Mouse (Mus musculus): Measurements from ENCODE around the gene Ush1g. TPM values are rescaled to one million over a fixed set of nuclear protein-coding genes. Genes with fewer than 3 reads are reported as not detected.

Gene Ush1g
- polyA plus RNA-seq, 1 experiment, result 0.16 TPM

GRCm38 (mm10) chr11:115314249-115314648 is 7.6 kb downstream of the Ush1g start:
- no peak overlapping the region for H3K4me3 ChIP-seq
- no peak overlapping the region for H3ac ChIP-seq (ENCODE audit: control insufficient read depth, insufficient read length)
- no peak for TF ChIP-seq MYOG (IDR thresholded peaks at IDR 0.05; ENCODE audit: control insufficient read depth in 1 of 3, insufficient read depth in 1 of 3, insufficient read length in 2 of 3, low read depth in 2 of 3)
- TF ChIP-seq TCF12 (IDR thresholded peaks at IDR 0.05; ENCODE audit: insufficient read depth, poor library complexity, severe bottlenecking), result no peak
- TF ChIP-seq POLR2AphosphoS2 (IDR thresholded peaks at IDR 0.05; ENCODE audit: insufficient read length, low read depth), result no peak
- no peak for TF ChIP-seq TCF3 (IDR thresholded peaks at IDR 0.05; ENCODE audit: insufficient read length, low read depth)
- no peak for TF ChIP-seq MAX (IDR thresholded peaks at IDR 0.05; ENCODE audit: low read depth)
- 0 out of 2 replicates have a peak, but pooled peaks have one; percentile 29 for TF ChIP-seq CEBPB (IDR thresholded peaks at IDR 0.05; ENCODE audit: insufficient read depth, poor library complexity, severe bottlenecking)
- H3K4me2 ChIP-seq (ENCODE audit: low read depth), result no peak overlapping the region
- H3K36me3 ChIP-seq (ENCODE audit: control insufficient read depth, insufficient read depth), result no peaks in the 10 kb centered on the region
- peaks cover 41% of the 10 kb centered on the region for H3K27me3 ChIP-seq (ENCODE audit: control insufficient read depth, insufficient read depth, insufficient read length)
- H3K79me2 ChIP-seq (ENCODE audit: control insufficient read depth, insufficient read depth), result no peaks in the 10 kb centered on the region

- no peaks in the 10 kb centered on the region for H3K79me2 ChIP-seq (ENCODE audit: control insufficient read depth, insufficient read depth)
- H3K27me3 ChIP-seq (ENCODE audit: control insufficient read depth, insufficient read depth, insufficient read length), result no peaks in the 10 kb centered on the region
- no peaks in the 10 kb centered on the region for H3K36me3 ChIP-seq (ENCODE audit: control insufficient read depth, insufficient read depth)
- no peak overlapping the region for H3K4me2 ChIP-seq (ENCODE audit: low read depth)
- no peak overlapping the region for H3K4me3 ChIP-seq
- H3ac ChIP-seq (ENCODE audit: control insufficient read depth, insufficient read length), result no peak overlapping the region
- TF ChIP-seq POLR2AphosphoS2 (IDR thresholded peaks at IDR 0.05; ENCODE audit: insufficient read length, low read depth) (no peak), CEBPB (IDR thresholded peaks at IDR 0.05; ENCODE audit: insufficient read depth, poor library complexity, severe bottlenecking) (no peak), MYOD1 (IDR thresholded peaks at IDR 0.05; ENCODE audit: control insufficient read depth in 1 of 3, insufficient read length in 2 of 3, low read depth in 2 of 3) (peak; percentile 14 to 69 (median 68)), TCF12 (IDR thresholded peaks at IDR 0.05; ENCODE audit: insufficient read depth, poor library complexity, severe bottlenecking) (no peak), E2F4 (IDR thresholded peaks at IDR 0.05; ENCODE audit: insufficient read depth) (no peak)
Measured at GRCm38 (mm10) chr11:115308781-115309180, 13.1 kb downstream of the Ush1g start.

- H3K79me2 ChIP-seq (ENCODE audit: control insufficient read depth, insufficient read depth), result no peaks in the 10 kb centered on the region
- H3K36me3 ChIP-seq (ENCODE audit: control insufficient read depth, insufficient read depth), result no peaks in the 10 kb centered on the region
- no peak within 1 kb of the TSS for H3K4me3 ChIP-seq
- TF ChIP-seq SRF (IDR thresholded peaks at IDR 0.05; ENCODE audit: control insufficient read depth, insufficient read length, low read depth), result no peak
- no peak for TF ChIP-seq POLR2A (IDR thresholded peaks at IDR 0.05; ENCODE audit: insufficient read length, low read depth)
- no peak for TF ChIP-seq USF1 (IDR thresholded peaks at IDR 0.05; ENCODE audit: low read depth)
- no peak for TF ChIP-seq TCF3 (IDR thresholded peaks at IDR 0.05; ENCODE audit: insufficient read length, low read depth)
- TF ChIP-seq REST (IDR thresholded peaks at IDR 0.05; ENCODE audit: insufficient read depth, insufficient read length), result no peak
- TF ChIP-seq CEBPB (IDR thresholded peaks at IDR 0.05; ENCODE audit: insufficient read depth, poor library complexity, severe bottlenecking), result no peak
- TF ChIP-seq MYOG (IDR thresholded peaks at IDR 0.05; ENCODE audit: control insufficient read depth in 1 of 3, insufficient read depth in 1 of 3, insufficient read length in 2 of 3, low read depth in 2 of 3), result no peak
- no peak for TF ChIP-seq E2F4 (IDR thresholded peaks at IDR 0.05; ENCODE audit: insufficient read depth)
- TF ChIP-seq TCF12 (IDR thresholded peaks at IDR 0.05; ENCODE audit: insufficient read depth, poor library complexity, severe bottlenecking), result no peak
- no peak for TF ChIP-seq MAX (IDR thresholded peaks at IDR 0.05; ENCODE audit: low read depth)
- no peak for TF ChIP-seq MYOD1 (IDR thresholded peaks at IDR 0.05; ENCODE audit: control insufficient read depth in 1 of 3, insufficient read length in 2 of 3, low read depth in 2 of 3)
- TF ChIP-seq POLR2AphosphoS2 (IDR thresholded peaks at IDR 0.05; ENCODE audit: insufficient read length, low read depth), result no peak
- H3ac ChIP-seq (ENCODE audit: control insufficient read depth, insufficient read length), result no peak within 1 kb of the TSS
- no peaks in the 10 kb centered on the region for H3K27me3 ChIP-seq (ENCODE audit: control insufficient read depth, insufficient read depth, insufficient read length)
- no peak within 1 kb of the TSS for H3K4me2 ChIP-seq (ENCODE audit: low read depth)
Measured at GRCm38 (mm10) chr11:115306863-115307262, 15.0 kb downstream of the Ush1g start, which contains the start of gene Otop2. TSS of gene Otop2 (plus strand) at chr11:115307163.

- Histone ChIP-seq H3ac (ENCODE audit: control insufficient read depth, insufficient read length) (no peak overlapping the region), H3K36me3 (ENCODE audit: control insufficient read depth, insufficient read depth) (no peaks in the 10 kb centered on the region), H3K27me3 (ENCODE audit: control insufficient read depth, insufficient read depth, insufficient read length) (no peaks in the 10 kb centered on the region), H3K4me3 (no peak overlapping the region), H3K4me2 (ENCODE audit: low read depth) (no peak overlapping the region), H3K79me2 (ENCODE audit: control insufficient read depth, insufficient read depth) (no peaks in the 10 kb centered on the region)
- TF ChIP-seq TCF3 (IDR thresholded peaks at IDR 0.05; ENCODE audit: insufficient read length, low read depth) (no peak), CEBPB (IDR thresholded peaks at IDR 0.05; ENCODE audit: insufficient read depth, poor library complexity, severe bottlenecking) (peak; percentile 11; the same call in 1 of the 2 replicates)
Measured at GRCm38 (mm10) chr11:115303167-115303566, 18.7 kb downstream of the Ush1g start.

GRCm38 (mm10) chr11:115301351-115301750 is 20.5 kb downstream of the Ush1g start:
- no peak overlapping the region for H3K4me2 ChIP-seq (ENCODE audit: low read depth)
- no peak overlapping the region for H3ac ChIP-seq (ENCODE audit: control insufficient read depth, insufficient read length)
- H3K36me3 ChIP-seq (ENCODE audit: control insufficient read depth, insufficient read depth), result no peaks in the 10 kb centered on the region
- no peaks in the 10 kb centered on the region for H3K27me3 ChIP-seq (ENCODE audit: control insufficient read depth, insufficient read depth, insufficient read length)
- no peak for TF ChIP-seq POLR2AphosphoS2 (IDR thresholded peaks at IDR 0.05; ENCODE audit: insufficient read length, low read depth)
- peak; percentile 11 for TF ChIP-seq USF1 (IDR thresholded peaks at IDR 0.05; ENCODE audit: low read depth)
- H3K79me2 ChIP-seq (ENCODE audit: control insufficient read depth, insufficient read depth), result no peaks in the 10 kb centered on the region
- H3K4me3 ChIP-seq, result no peak overlapping the region

GRCm38 (mm10) chr11:115300745-115301144 is 21.1 kb downstream of the Ush1g start:
- no peak for TF ChIP-seq MAX (IDR thresholded peaks at IDR 0.05; ENCODE audit: low read depth)
- no peak for TF ChIP-seq E2F4 (IDR thresholded peaks at IDR 0.05; ENCODE audit: insufficient read depth)
- TF ChIP-seq POLR2A (IDR thresholded peaks at IDR 0.05; ENCODE audit: insufficient read length, low read depth), result no peak
- TF ChIP-seq USF1 (IDR thresholded peaks at IDR 0.05; ENCODE audit: low read depth), result no peak
- H3K79me2 ChIP-seq (ENCODE audit: control insufficient read depth, insufficient read depth), result no peaks in the 10 kb centered on the region
- H3K4me3 ChIP-seq, result no peak overlapping the region
- no peak overlapping the region for H3K4me2 ChIP-seq (ENCODE audit: low read depth)
- no peaks in the 10 kb centered on the region for H3K36me3 ChIP-seq (ENCODE audit: control insufficient read depth, insufficient read depth)
- H3K27me3 ChIP-seq (ENCODE audit: control insufficient read depth, insufficient read depth, insufficient read length), result no peaks in the 10 kb centered on the region
- no peak overlapping the region for H3ac ChIP-seq (ENCODE audit: control insufficient read depth, insufficient read length)
